Mouse (Mus musculus): ENCODE results near the gene Susd3.

DNA sequence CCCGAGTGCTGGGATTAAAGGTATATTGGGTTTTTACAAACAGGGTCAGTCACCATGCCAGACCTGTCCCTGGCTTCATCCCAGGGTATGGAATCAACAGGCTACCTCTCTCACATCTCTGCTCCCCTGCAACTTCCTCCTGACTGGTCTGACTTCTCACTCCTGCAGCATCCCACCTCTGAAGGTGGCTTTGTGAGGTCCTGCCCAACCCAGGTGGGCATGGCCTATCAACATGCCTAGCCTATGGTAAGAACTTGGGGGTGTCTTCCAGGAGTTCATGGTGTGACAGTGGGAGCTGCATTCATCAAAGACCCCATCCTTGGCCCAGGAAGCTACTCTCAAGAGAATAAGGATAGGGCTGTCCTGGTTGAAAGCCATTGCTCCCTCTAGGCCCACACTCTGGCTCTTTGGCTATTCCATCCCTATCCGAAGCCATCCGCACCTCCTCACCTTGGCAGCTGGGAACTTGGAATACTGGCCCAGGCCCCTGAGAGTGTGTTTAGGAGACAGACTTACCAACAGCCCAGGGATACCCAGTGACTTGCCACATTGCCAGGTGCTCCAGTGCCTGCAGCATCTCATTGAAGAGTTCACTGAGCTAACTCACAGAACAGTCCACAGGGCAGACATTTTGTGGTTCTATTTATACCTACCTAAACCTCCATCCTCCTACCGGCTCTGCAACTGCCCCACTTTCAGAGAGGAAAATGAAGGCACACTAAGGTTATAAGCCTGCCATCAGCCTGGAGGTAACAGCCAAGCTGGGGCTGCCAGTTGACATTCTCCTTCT is 35.6 kb downstream of the Susd3 start:
- no peak for TF ChIP-seq CTCF (IDR thresholded peaks at IDR 0.05; ENCODE audit: low read depth, low read length)
- no peak for TF ChIP-seq TAL1 (conservative IDR thresholded peaks at IDR 0.05; ENCODE audit: low read depth, low read length)
